Mouse (Mus musculus) MEL (cell line): Measurements from ENCODE around the gene Gm42688.

Experiments
- CTCF ChIP-seq, 3 experiments: IDR thresholded peaks in 2 of 3; conservative IDR thresholded peaks in 1 of 3; 2 replicates each; pipeline ENCODE4 v1.5.1; 2011 to 2012; ENCODE audit warnings: low read length in 3 of 3, low read depth in 2 of 3, mild to moderate bottlenecking in 2 of 3, improper control_type of control experiment in 1 of 3, inconsistent platforms in 1 of 3, mixed read lengths in 1 of 3, moderate library complexity in 1 of 3; ENCODE audit not compliant: control insufficient read depth in 1 of 3, insufficient read depth in 1 of 3, poor library complexity in 1 of 3, severe bottlenecking in 1 of 3
- GABPA ChIP-seq: IDR thresholded peaks from 2 replicates; pipeline ENCODE4 v1.6.1; 2012; ENCODE audit warnings: low read depth, mild to moderate bottlenecking, inconsistent platforms, low read length, improper control_type of control experiment, moderate library complexity
- MAFK ChIP-seq: IDR thresholded peaks from 2 replicates; pipeline ENCODE4 v1.6.1; 2011; ENCODE audit warnings: low read depth, mild to moderate bottlenecking, low read length, improper control_type of control experiment, borderline replicate concordance

- TF ChIP-seq CTCF (IDR thresholded peaks at IDR 0.05 in 2 of 3, conservative IDR thresholded peaks at IDR 0.05 in 1 of 3; ENCODE audit: control insufficient read depth in 1 of 3, insufficient read depth in 1 of 3, low read depth in 2 of 3, low read length in 3 of 3, poor library complexity in 1 of 3, severe bottlenecking in 1 of 3) (peak in 2 of 3 experiments; percentile 50 to 72; a peak in 5 of 6 replicates), GABPA (no peak), MAFK (no peak)
Observed at GRCm38 (mm10) chr6:83054871-83055431, 46.5 kb upstream of the Gm42688 start, which contains the start of gene Htra2.
